Mouse (Mus musculus) mesoderm, embryonic 11.5 days (tissue): ENCODE data around the gene Fdxr.
A peak's percentile ranks its signal among the peaks of the same experiment; 100 is the strongest.

Source experiments
- DNase-seq: peaks from one replicate; pipeline ENCODE4 v3.0.0-alpha.2; 2012; ENCODE audit warnings: low read depth, low spot score

The Fdxr gene

DNA sequence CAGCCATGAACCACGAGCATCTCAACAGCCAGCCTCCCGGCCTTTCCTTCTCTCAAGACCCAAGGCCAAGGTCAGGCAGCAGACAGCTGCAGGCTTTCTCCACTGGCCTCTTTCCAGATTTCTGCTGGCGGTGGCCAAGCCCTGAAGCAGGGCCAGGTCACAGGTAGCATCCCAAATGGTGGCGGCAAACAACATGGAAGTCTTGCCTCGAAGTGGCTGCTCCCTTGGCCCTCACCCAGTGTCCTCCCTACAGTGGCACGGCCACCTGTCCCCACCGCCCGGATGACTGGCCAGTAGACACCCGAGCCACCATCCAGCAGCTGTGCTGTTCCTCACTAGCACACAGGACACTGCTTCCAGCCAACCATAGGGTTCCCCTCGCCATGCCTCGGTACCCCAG is 35.4 kb downstream of the Fdxr start:
- DNase-seq = no peak

DNA sequence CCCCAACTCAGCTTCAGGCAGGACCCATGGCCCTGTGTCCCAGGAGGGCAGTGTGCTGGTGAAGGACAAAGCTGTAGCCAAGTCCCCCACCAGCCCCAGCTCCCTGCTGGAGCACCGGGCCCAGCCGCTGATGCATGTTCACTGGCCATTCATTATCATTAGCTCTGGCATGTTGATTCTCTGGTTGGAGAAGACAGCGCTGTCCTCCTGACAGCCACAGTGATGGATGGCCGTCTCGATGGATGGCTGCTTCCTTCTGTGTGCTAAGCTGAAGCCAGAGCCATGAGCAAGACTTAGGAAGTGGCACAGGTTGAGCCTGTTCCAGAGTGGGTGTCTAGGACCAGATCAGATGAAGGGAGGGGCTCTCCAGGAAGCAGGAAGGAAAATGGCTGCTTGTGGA is 40.3 kb downstream of the Fdxr start:
- peak; percentile 70 for DNase-seq

DNA sequence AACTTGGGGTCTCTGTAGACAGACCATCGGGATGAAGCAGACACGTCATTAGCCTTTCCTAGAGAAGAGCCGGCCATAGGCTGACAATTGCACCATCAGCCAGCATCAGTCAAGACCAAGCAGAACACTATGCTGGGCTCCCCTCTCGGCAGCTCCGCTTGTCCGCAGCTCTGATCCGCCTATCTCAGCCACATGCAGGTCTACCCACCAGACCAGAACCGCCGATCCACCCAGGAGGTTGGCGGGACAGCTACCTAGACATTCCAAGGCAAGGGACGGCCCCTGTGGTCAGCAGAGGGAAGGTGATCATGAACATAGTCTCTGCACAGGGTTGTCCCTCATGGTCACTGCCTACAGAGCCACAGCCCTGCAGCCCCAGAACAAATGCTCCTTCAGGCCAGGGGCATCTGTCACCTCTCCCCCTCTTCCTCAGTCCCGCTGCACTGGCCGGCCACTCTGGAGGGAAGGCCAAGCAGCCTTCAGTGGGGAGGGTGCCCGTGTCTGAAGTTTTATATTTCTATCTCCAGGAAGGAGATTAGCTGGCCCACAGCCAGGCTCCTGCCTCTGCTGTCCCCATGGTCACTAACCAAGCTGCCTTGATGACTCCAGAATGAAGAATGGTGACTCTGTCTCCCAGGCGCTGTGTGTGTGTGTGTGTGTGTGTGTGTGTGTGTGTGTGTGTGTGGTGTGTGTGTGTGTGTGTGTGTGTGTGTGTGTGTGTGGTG is 42.4 kb downstream of the Fdxr start:
- no peak for DNase-seq

DNA sequence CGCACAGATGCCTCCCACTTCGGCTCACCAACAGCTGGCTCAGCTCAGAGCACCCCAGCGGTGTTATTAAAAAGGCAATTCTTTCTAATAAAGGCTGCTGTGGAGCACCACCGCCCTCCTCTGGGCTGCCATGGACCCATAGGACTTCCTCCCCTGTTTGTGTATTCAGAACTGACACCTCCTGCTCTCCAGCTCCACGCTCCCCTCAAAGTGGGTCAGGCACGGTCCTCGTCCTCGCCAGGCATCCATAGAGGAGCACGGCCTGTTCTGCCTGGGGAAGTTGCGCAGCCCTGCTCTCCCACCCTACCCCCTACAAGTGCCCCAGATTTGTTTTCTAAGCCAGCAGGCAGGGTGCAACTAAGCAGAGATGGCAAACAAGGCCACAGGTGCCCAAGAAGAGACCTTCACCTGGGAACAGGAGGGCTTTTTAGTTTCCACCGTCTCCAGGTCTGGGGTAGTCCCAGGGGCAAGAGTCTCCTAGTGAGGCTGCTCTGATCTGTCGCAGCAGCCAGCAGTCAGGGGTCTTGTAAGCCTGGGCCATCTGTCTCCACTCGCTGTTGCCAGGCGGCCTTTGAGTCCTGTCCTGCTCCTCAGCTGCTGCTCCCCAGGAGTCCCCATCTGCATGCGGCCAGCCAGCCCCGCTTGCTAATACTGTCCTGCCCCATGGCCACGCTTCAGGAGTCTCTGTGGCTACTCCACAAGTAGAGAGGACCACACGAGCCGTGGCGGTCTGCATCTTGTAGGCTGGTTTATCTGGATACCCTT is 43.1 kb downstream of the Fdxr start:
- no peak for DNase-seq

DNA sequence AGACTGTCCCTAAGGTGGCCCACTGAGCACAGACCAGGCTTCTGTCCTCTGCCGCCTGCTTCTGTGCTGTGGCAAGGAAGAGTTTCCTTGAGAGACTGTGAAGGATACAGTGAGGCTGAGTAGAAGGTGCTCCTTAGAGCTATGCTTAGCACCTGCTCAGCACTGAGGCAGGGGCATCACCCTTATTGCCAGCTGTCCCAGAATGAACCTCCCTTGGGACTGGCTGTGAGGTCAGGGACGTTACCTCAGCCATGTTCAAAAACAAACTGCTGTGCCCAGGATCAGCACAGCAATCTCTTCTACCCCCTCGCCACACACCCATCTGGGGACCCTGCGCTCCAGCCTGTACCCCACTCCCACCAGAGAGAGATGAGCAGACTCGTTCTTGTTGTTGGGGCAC is 44.0 kb downstream of the Fdxr start:
- no peak for DNase-seq

DNA sequence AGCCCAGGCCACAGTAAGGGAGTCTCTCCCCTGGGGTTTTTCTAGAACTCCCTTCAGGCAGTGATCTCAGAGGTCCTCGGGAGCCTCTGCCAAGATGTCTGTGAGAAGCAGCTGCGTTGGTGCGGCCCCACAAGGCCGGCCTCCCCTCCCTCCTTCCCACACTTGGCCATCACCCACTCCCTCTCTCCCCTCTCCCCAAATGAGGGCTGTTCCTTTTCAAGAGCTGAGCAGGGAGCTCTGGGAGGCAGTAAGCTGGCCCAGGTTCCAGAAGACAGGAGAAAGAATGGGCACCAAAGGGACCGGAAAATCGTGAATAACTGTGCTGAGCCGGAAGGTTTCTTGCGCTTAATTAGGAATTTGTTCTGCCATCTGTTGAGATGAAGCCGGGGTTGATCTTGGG is 44.9 kb downstream of the Fdxr start:
- no peak for DNase-seq

DNA sequence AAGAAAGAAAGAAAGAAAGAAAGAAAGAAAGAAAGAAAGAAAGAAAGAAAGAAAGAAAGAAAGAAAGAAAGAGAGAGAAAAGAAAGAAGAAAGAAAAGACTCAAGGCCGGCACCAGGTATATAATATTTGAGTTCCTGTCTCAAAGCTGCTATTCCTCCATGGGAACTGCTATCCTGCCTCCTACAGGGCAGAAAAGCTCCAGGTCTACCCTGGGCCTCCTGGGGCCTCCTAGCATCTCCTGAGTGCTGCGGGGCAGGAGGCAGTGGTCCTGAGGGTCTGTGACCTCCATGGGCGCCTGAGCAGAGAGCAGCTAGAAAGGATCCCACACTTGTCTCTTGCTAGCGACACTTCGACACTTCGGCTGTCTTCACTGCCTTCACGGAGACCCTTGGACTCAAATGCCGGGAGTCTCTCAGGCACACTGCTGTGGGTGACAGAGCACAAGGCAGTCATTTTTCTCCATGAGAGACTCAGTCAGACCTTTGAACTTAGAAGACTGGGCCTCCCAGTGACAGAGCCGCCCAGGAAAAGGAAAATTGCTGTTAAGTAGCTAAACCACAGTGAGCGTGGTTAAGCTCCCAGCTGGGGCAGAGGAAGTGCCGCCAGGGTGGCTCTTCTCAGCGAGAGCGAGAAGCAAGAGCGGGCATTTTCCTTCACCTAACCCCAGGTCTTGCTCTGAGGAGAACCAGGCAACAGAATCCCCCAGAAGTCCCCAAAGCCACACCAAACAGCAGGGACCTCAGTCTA is 45.5 kb downstream of the Fdxr start:
- no peak for DNase-seq

DNA sequence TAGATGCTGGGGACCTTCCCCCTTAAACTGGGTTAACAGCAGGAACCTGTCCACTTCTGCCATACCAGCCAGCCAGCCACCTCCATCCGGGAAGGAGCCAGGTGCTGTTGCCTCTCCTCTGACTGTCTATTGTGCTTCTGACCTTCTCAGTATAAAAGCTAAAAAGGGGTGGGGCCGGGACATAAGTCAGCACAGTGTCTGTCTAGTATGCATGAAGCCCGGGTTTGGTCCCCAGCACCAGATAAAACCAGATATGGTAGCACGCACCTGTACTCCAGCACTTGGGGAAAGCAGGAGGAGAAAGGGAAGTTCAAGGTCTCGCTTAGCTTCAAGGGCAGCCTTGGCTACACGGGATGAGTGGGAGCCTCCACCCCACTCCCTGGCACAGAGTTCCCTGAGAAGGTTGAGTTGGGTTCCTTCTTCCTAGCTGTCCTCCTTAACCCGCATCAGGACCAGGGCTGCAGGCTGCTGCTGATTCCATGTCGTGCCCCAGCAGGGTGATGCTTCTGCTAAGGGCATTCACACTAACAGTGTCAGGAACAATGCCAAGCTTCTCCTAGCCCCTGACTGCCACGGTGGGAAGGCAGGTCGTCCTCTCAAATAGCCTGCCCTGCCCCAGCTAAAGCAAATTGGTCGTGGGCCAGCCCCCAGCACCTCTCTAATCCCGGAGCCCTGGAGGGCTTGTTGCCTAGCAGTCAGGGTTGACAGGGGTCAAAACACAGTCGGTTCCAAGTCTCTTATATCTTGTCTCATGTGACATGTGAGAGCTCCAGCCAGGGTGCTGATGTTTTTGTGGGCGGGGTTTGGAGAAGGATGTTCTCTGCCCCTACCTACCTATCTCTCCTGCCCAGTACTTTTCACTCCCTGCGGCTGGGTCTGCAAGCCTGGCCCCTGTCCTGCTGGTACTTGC is 47.6 kb downstream of the Fdxr start:
- DNase-seq = no peak

DNA sequence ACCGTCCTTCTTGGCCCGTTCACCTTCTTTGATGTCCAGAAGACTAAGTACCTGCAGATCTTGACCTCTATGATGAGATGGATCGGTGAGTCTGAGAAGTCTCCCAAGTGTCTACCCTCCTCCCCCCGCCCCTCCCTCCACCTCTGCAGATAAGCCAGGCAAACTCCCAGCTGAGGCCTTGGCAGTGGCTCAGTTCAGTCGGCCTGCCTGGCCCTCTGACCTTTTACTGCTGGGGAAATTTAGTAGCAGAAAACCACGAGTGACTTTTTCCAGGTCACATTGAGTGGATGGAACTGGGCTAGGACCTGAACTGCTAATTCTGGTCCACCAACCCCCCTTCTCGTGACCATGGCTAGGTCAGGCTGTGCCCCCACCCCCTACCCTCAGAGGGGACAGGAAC is 48.4 kb downstream of the Fdxr start:
- DNase-seq = no peak

DNA sequence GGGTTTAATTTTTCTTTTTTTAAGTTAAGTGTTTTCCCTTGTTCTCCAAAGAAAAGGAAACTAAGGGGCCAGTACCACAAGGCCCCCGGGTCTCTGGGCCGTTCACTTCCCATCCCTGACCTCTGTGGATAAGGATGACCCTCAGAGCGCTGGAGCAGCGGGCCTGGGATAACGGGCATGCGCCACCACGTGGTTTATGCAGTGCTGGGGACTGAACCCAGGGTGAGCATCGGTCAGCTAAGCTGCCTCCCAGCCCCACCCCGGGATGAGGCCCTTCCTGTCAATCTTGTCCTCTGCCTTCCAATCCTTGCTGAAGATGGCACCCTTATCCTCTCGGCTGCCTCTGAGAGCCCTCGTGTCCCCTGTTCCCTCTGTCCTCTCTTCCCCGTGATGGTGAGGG is 49.2 kb downstream of the Fdxr start:
- DNase-seq = no peak

DNA sequence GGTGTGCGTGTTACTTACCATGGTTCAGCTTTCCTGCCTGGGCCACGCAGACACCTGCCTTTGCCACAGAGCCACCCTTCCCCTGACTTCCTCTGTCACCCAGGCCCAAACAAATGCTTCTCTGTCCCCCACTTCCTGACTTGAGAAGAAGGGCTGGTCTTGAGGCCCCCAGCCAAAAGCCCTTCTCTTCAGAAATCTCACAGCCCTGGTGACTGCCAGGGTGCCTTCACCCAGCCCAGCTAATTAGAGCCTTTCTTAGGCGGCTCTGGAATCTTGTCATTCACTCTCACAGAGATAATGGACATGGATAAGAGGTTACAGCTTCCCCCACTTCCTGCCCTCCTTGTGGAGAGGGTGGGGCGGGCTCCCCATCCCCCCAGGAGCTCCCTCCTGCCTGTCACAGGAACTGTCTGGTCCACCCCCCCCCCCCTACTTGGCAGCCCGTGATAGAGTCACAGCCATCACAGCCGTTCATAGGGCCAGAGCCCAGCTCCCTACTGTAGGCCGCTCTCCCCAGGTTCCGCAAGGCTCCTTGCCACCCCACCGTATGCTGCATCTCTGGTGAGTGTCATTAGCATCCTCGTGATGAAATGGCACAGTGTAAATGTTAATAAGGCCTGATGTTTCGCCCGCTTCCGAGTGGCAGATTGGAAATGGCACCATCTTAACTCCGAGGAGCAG is 49.9 kb downstream of the Fdxr start:
- no peak for DNase-seq

DNA sequence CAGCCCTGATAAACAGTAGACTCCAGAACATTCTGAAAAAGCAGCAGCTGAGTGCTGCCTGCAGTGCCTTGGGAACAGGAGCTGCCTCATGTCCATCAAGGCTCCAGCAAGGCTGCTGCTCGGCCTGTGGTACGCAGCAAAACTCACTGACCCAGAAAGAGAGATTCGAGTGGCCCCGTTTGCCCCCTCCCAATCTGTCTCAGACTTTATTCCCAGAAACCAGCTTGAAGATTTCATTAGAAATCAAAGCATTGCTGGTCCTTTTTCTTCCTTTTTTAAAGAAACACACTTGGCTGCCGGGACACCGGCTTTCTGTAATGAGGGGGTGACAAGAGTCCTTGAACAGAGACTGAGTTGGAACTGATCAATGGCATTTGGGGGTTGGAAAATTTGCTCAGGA is 51.5 kb downstream of the Fdxr start:
- DNase-seq = no peak

DNA sequence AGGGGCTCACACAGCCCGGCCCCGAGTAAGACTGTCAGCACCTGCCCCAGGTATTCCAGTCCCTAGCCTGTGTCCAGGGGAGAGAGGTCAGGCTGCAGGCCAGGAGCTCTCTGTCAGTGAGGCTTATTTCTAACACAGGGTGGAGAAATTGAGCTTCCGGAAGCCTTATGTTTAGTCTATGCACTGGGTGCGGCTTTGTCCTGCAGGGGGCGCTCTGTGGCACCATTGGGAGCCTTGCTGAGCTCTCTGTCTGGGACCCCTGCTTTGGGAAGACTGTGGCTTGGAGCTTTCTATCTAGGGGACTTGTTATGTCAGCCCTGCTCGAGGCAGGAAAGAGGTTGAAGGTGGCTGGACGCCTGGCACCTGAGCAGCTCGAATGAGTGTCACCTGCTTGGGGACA is 52.0 kb downstream of the Fdxr start:
- peak; percentile 77 for DNase-seq

DNA sequence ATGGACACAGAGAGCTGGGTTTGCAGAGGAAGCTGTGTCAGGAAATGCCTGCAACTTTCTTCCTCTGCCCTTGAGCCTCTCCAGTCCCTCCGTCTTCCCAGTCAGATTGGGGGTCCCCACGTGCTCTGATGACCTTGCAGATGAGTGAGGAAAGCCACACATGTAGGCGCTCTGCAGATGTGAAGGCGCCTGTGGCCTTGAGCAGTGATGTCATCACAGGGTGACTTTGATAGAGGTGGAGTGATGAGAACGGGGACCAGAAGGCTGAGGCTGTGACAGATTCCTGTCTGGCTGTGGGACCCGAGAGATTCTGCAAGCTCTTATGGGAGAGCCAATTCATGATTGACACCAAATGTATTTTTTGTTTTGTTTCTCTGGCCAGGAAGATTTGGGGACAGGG is 53.0 kb downstream of the Fdxr start:
- no peak for DNase-seq

DNA sequence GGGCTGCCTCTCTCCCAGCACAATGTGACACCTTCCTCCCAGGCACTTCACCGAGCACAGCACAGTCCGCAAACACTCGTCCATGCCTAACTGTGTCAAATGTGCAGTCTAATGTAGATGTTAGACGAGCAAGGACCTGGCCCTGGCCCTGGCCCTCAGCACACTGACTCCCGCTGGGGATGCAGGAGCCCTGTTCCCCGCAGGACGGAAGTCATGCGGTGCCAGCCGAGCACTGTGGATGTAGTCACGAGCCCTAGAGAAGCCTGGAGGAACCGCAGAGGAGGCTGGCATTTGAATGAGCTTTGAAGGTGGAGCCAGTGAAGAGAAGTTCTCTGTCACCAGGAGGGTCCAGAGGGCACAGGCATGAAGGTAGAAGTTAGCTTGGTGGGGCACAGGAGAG is 53.4 kb downstream of the Fdxr start:
- no peak for DNase-seq

DNA sequence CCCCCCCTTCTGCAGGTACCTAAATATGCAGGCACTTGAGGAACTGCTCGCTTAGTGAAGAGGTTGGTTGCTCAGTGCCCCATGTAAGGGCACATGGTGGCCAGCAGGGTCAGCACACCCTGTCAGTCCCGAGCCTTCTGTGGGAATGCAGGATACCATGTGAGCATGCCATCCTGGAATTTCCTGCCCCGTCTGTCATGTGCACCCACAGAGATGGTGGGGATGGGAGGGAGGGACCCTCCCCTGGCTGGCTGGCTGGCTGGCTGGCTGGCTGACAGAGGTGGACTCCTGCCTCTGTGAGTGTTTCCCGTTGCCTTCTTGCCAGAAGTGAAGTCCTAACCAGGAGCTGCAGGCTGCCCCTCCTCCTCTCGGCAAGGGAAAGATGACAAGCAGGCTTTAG is 54.3 kb downstream of the Fdxr start:
- no peak for DNase-seq

DNA sequence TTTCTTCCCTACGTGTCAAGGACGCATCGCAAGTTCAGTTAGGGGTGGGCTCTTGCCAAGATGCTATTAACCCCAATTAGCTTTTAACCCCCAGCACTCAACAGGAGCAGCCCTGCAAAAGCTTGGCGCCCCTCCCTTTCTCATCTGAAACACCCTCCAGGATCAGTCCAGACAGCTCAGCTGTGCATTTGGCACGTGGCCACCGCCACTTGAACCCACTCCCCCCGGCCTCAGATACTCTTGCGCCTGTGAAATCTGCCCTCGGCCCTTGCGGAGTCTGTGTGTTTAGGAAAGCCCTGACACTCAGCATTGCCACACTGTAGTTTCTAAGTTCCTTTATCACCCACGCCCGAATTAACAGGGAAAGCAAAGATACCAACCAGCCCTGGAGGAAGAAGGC is 54.8 kb downstream of the Fdxr start:
- DNase-seq = no peak

DNA sequence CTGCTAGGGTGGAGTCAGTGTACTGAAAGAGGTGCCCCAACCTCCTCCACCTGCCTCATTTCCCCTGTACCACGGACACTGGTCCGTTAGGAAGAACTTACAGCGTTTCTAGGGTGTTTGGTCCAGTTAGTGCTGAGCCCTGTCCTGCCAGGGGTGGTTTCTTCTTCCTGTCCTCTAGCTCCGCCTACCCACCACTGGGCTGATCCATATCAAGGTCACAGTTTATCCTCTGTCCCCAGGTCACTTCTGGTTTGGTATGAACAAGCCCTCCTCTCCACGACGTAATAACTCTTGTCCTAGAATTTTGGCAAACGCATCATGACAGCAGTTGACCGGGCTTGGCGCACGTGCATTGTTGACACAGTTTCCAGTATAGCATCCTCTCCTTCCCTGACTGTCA is 57.2 kb downstream of the Fdxr start:
- no peak for DNase-seq

DNA sequence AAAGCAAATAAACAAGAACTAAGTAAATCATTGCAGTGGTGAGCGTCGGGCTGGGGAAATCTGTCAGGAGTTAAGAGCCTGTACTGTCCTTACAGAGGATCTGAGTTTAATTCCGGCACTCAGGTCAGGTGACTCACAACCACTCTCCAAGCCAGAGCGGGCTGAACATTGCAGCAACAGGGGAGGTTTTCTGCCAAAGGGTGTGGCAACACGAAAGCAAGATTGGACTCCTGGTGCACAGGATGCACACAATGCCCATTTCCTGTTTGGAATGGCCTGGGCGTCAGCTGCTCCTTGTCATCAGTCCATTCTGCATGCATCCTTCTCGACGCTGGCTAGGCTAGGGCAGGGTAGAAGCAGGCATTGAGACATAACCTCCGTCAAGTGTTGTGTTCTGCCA is 57.6 kb downstream of the Fdxr start:
- DNase-seq = no peak
